Mouse (Mus musculus) liver, postnatal 0 days (tissue): ENCODE measurements at regions not wholly inside any gene's neighbourhood (a gene's known extent, or its start where the extent isn't known, plus 50 kb on each side); places are given as distances from the start of the nearest gene placed in this dataset.

Experiments used
- CTCF ChIP-seq: sonication (generic); IDR thresholded peaks from 2 replicates; pipeline ENCODE4 v1.5.1; 2016; ENCODE audit warnings: antibody characterized with exemption, low read depth
- EP300 ChIP-seq: IDR thresholded peaks from 2 replicates; pipeline ENCODE4 v1.6.1; 2016; ENCODE audit warnings: antibody characterized with exemption, low read depth, mild to moderate bottlenecking

DNA sequence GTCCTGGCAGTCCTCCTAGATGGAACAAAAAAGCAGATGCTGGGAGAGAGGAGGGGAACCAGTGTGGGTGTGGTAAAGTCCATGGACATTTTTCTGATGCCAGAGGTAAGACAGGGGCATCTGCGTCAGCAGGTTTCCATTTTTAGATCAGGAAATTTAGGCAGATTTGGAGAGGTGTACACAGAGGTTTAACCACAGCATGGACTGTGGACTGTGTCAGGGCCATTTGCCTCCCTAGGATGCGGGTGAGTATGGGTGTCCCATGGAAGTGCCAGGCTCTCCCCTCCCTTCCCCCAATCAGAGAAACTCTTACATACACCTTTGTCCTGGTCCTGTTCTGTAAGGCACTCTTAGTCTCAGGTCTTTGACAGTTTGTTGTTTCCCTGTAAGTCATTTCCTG lies 443.5 kb upstream of the Slc30a5 start:
- no peak for TF ChIP-seq CTCF
- no peak for TF ChIP-seq EP300
